Mouse (Mus musculus) forebrain, embryonic 11.5 days (tissue): ENCODE data around the gene Hapln1. TPM values are rescaled to one million over a fixed set of nuclear protein-coding genes. Genes with fewer than 3 reads are reported as not detected.

Experiments
- ATAC-seq: fragments of 200-750 bp; cut with Nextera tagmentation; replicated peaks from 2 replicates; pipeline ENCODE4 v1.8.0; 2017; ENCODE audit warnings: moderate TSS enrichment; ENCODE audit not compliant: low FRiP score
- DNase-seq: peaks from one replicate; pipeline ENCODE4 v3.0.0-alpha.2; 2017; ENCODE audit warnings: low spot score
- H3K27ac ChIP-seq: fragments of 300-500 bp; sonication (generic); 2 replicates; pipeline ENCODE4 v1.5.1; 2014; ENCODE audit warnings: low read depth, low read length
- H3K27me3 ChIP-seq: fragments of 300-500 bp; sonication (generic); 2 replicates; pipeline ENCODE4 v1.6.1; 2014; ENCODE audit warnings: mild to moderate bottlenecking, low read length, mixed read lengths; ENCODE audit not compliant: control insufficient read depth, insufficient read depth
- H3K36me3 ChIP-seq: fragments of 300-500 bp; sonication (generic); 2 replicates; pipeline ENCODE4 v1.6.1; 2014; ENCODE audit warnings: mild to moderate bottlenecking, low read length, moderate library complexity, mixed read lengths; ENCODE audit not compliant: control insufficient read depth, insufficient read depth
- H3K4me1 ChIP-seq: fragments of 300-500 bp; sonication (generic); replicated peaks from 2 replicates; pipeline ENCODE4 v1.6.1; 2014; ENCODE audit warnings: low read length, mixed read lengths; ENCODE audit not compliant: control insufficient read depth, insufficient read depth
- H3K4me2 ChIP-seq: fragments of 300-500 bp; sonication (generic); 2 replicates; pipeline ENCODE4 v1.6.1; 2014; ENCODE audit warnings: low read depth, mild to moderate bottlenecking, low read length, moderate library complexity, mixed read lengths; ENCODE audit not compliant: severe bottlenecking
- H3K4me3 ChIP-seq: fragments of 300-500 bp; sonication (generic); 2 replicates; pipeline ENCODE4 v1.5.1; 2014; ENCODE audit warnings: low read depth, low read length
- H3K9ac ChIP-seq: fragments of 300-500 bp; sonication (generic); 2 replicates; pipeline ENCODE4 v1.6.1; 2014; ENCODE audit warnings: low read length
- H3K9me3 ChIP-seq: fragments of 300-500 bp; sonication (generic); 2 replicates; pipeline ENCODE4 v1.6.1; 2016; ENCODE audit warnings: low read length, mixed read lengths; ENCODE audit not compliant: control insufficient read depth
- WGBS: fragments of 180-500 bp; shearing (Covaris S2); extraction: QIAGEN DNeasy Blood & Tissue Kit; methylation state at CpG from one replicate; pipeline ENCODE4 v1.1.7; 2014; 5-methylcytosine and 5-hydroxymethylcytosine counted together
- polyA plus RNA-seq: library from polyadenylated mRNA; unstranded; fragments of >200 nt; fragmentation: Nextera tagmentation; extraction: Ambion mirVana; gene quantifications from 2 replicates; pipeline ENCODE4 v1.2.1, GENCODE M21; 2014

Hapln1 gene
- polyA plus RNA-seq, 1 experiment from 2014 or later = 18.6 TPM

GRCm38 (mm10) chr13:89540301-89540982 lies 846 bp downstream of the Hapln1 start:
- ATAC-seq (peak; percentile 29; the same call in 1 of the 2 replicates), DNase-seq (peak; percentile 72)
- no peaks in the 10 kb centered on the region for H3K9me3 ChIP-seq
- no peaks in the 10 kb centered on the region for H3K27me3 ChIP-seq
- 25% methylated on average over 11 of the region's 11 CpGs for WGBS
- no peak overlapping the region for H3K4me3 ChIP-seq
- no peak overlapping the region for H3K9ac ChIP-seq
- H3K4me1 ChIP-seq = peaks cover 4% of the 10 kb centered on the region; the same call in 1 of the 2 replicates
- no peaks in the 10 kb centered on the region for H3K36me3 ChIP-seq
- H3K4me2 ChIP-seq = peak overlapping the region; percentile 0; the same call in 1 of the 2 replicates
- H3K27ac ChIP-seq = 0 out of 2 replicates have a peak overlapping the region, but pooled peaks have one; percentile 18

GRCm38 (mm10) chr13:89543003-89543402 lies 3.4 kb downstream of the Hapln1 start:
- no peaks in the 10 kb centered on the region for H3K36me3 ChIP-seq
- DNase-seq = no peak
- H3K4me2 ChIP-seq = no peak overlapping the region
- H3K4me3 ChIP-seq = no peak overlapping the region
- 9% methylated on average over 3 of the region's 3 CpGs for WGBS
- no peak overlapping the region for H3K27ac ChIP-seq
- peaks cover 4% of the 10 kb centered on the region; the same call in 1 of the 2 replicates for H3K4me1 ChIP-seq
- no peaks in the 10 kb centered on the region for H3K9me3 ChIP-seq
- H3K27me3 ChIP-seq = no peaks in the 10 kb centered on the region
- no peak for ATAC-seq
- no peak overlapping the region for H3K9ac ChIP-seq

DNA sequence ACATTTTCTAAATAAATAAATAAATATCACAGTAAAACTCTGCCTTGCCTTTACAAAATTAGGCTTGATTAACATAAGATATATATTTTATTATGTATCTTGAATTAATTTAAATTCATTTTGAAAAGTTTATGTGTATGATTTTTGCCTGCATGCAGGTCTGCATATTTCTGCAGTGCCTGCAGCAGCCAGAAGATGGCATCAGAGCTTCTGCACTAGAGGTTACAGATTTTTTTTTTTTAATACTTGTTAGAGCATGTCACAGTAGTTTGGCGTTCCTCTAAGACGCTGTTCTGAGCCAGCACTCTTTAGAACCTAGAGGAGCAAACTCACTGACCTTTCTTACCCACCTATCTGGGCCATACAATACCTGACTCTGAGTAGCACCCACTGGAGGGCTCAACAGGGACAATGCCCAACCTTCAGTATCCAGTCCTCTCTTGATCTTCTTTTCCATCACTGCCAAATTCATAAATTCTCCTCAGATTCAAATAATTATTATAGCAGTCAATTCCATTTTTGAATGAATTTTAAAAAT lies 8.7 kb downstream of the Hapln1 start:
- Histone ChIP-seq H3K27ac (no peak overlapping the region), H3K4me1 (no peaks in the 10 kb centered on the region), H3K36me3 (no peaks in the 10 kb centered on the region), H3K4me3 (no peak overlapping the region), H3K9ac (no peak overlapping the region), H3K9me3 (no peaks in the 10 kb centered on the region), H3K27me3 (no peaks in the 10 kb centered on the region), H3K4me2 (no peak overlapping the region)
- peak; percentile 50; the same call in 1 of the 2 replicates for ATAC-seq
- DNase-seq = peak; percentile 66
- WGBS = 37% methylated on average over 2 of the region's 2 CpGs

GRCm38 (mm10) chr13:89549507-89549906 lies 9.9 kb downstream of the Hapln1 start:
- Histone ChIP-seq H3K4me3 (no peak overlapping the region), H3K36me3 (no peaks in the 10 kb centered on the region), H3K4me1 (no peaks in the 10 kb centered on the region), H3K9me3 (no peaks in the 10 kb centered on the region), H3K27ac (no peak overlapping the region), H3K27me3 (no peaks in the 10 kb centered on the region), H3K9ac (no peak overlapping the region), H3K4me2 (no peak overlapping the region)
- 45% methylated on average over 4 of the region's 4 CpGs for WGBS
- ATAC-seq = no peak
- no peak for DNase-seq

DNA sequence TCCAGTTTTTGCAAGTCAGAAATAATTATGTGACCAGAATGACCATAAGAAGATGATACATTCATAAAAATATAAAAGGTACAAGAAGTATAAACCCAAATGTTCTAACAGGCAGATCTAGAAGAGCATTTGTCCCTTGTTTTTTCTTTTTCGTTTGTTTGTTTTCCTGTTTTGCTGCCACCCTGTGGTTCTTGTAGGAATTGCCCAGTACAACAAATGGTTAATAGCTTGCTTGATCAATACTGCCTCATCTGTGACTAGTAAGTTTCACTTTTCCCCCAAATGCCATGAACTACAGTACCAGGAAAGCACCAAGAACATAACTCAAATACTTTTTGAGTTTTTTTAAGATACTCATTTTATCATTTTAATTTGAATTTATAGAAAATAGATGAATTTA lies 11.9 kb downstream of the Hapln1 start:
- no peaks in the 10 kb centered on the region for H3K27me3 ChIP-seq
- WGBS = 8% methylated on average over 1 of the region's 1 CpGs
- DNase-seq (no peak), ATAC-seq (no peak)
- H3K9me3 ChIP-seq = no peaks in the 10 kb centered on the region
- no peak overlapping the region for H3K9ac ChIP-seq
- no peak overlapping the region for H3K4me2 ChIP-seq
- no peak overlapping the region for H3K4me3 ChIP-seq
- no peak overlapping the region for H3K27ac ChIP-seq
- H3K36me3 ChIP-seq = no peaks in the 10 kb centered on the region
- H3K4me1 ChIP-seq = no peaks in the 10 kb centered on the region

GRCm38 (mm10) chr13:89564518-89564917 lies 24.9 kb downstream of the Hapln1 start:
- WGBS = 95% methylated on average over 5 of the region's 5 CpGs
- DNase-seq (no peak), ATAC-seq (no peak)

GRCm38 (mm10) chr13:89566300-89566699 lies 26.7 kb downstream of the Hapln1 start:
- WGBS = 86% methylated on average over 4 of the region's 4 CpGs
- no peaks in the 10 kb centered on the region for H3K27me3 ChIP-seq
- H3K36me3 ChIP-seq = no peaks in the 10 kb centered on the region
- H3K27ac ChIP-seq = no peak overlapping the region
- no peak overlapping the region for H3K4me3 ChIP-seq
- no peak for ATAC-seq
- H3K9ac ChIP-seq = no peak overlapping the region
- H3K4me2 ChIP-seq = no peak overlapping the region
- DNase-seq = no peak
- H3K4me1 ChIP-seq = no peaks in the 10 kb centered on the region
- H3K9me3 ChIP-seq = no peaks in the 10 kb centered on the region

More at GRCm38 (mm10) chr13:89564518-89564917, 24.9 kb downstream of the Hapln1 start:
- Histone ChIP-seq H3K9me3 (no peaks in the 10 kb centered on the region), H3K27me3 (no peaks in the 10 kb centered on the region), H3K4me3 (no peak overlapping the region), H3K9ac (no peak overlapping the region), H3K4me2 (no peak overlapping the region), H3K4me1 (no peaks in the 10 kb centered on the region), H3K36me3 (no peaks in the 10 kb centered on the region), H3K27ac (no peak overlapping the region)

GRCm38 (mm10) chr13:89579115-89579514 lies 39.5 kb downstream of the Hapln1 start:
- WGBS = 96% methylated on average over 2 of the region's 2 CpGs
- no peaks in the 10 kb centered on the region for H3K9me3 ChIP-seq
- H3K4me2 ChIP-seq = no peak overlapping the region
- H3K4me1 ChIP-seq = no peaks in the 10 kb centered on the region
- no peak overlapping the region for H3K4me3 ChIP-seq
- H3K9ac ChIP-seq = no peak overlapping the region
- no peak for DNase-seq
- H3K27ac ChIP-seq = no peak overlapping the region
- no peak for ATAC-seq
- H3K27me3 ChIP-seq = no peaks in the 10 kb centered on the region
- H3K36me3 ChIP-seq = no peaks in the 10 kb centered on the region
